Mouse (Mus musculus): ENCODE results near the gene Sphk1. TPM values are rescaled to one million over a fixed set of nuclear protein-coding genes. Genes with fewer than 3 reads are reported as not detected.
A peak's percentile ranks its signal among the peaks of the same experiment; 100 is the strongest.

Gene Sphk1
- polyA plus RNA-seq, 1 experiment from 2014 or later: 23.7 TPM

DNA sequence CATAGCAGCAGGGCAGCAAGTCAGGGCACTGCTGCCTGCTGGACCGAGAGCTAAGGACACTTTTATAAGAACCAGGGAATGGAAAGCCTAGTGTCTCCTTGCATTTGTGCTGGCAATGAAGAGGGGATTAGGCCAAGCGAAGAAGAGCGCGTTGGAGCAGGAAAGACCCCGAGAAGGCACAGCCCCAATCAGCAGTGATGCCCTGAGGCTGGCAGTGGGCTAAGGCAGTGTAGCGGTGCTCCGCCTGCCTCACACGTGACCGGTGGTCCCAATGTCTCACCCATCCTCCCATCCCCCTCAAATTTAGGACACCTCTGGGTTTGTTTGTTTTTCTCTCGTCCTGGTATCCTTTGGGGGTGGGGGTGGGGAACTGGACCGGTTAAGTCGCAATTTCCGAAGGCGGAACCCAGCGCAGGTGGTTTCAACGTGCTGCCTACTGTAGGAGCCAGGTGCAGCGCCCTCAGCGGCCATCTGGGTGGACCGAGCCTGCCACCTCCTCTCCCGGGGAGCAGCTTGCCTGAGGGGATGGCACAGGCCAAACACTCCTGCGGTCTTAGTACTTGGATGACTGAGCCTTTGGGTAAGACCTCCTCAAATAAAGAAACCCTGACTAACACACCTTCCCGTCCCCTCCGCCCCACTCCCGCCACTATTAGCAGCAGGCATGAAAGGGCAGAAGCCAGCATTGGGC, 15.2 kb upstream of the Sphk1 start:
- Histone ChIP-seq H3K36me3 (ENCODE audit: control insufficient read depth, insufficient read depth) (no peaks in the 10 kb centered on the region), H3K9me3 (replicated peaks; ENCODE audit: control insufficient read depth, low read length) (no peaks in the 10 kb centered on the region), H3K4me2 (ENCODE audit: low read depth, low read length) (no peak overlapping the region), H3K9ac (ENCODE audit: low read depth, low read length) (no peak overlapping the region), H3K27me3 (ENCODE audit: control insufficient read depth, insufficient read depth, low read depth, low read length) (peaks cover 7% of the 10 kb centered on the region), H3K27ac (ENCODE audit: low read length) (no peak overlapping the region), H3K4me1 (ENCODE audit: control insufficient read depth, low read depth, low read length) (peaks cover 8% of the 10 kb centered on the region), H3K4me3 (ENCODE audit: low read depth, low read length) (no peak overlapping the region)
- 37% methylated on average over 24 of the region's 24 CpGs for WGBS (ENCODE audit: insufficient replicate concordance)
- no peak for ATAC-seq (ENCODE audit: low read depth)

GRCm38 (mm10) chr11:116518482-116518881, 12.2 kb upstream of the Sphk1 start:
- Histone ChIP-seq H3K36me3 (ENCODE audit: control insufficient read depth, insufficient read depth) (no peaks in the 10 kb centered on the region), H3K4me2 (ENCODE audit: low read depth, low read length) (no peak overlapping the region), H3K4me3 (ENCODE audit: low read depth, low read length) (no peak overlapping the region), H3K27me3 (ENCODE audit: control insufficient read depth, insufficient read depth, low read depth, low read length) (peaks cover 9% of the 10 kb centered on the region), H3K9ac (ENCODE audit: low read depth, low read length) (no peak overlapping the region), H3K9me3 (replicated peaks; ENCODE audit: control insufficient read depth, low read length) (no peaks in the 10 kb centered on the region), H3K27ac (ENCODE audit: low read length) (no peak overlapping the region), H3K4me1 (ENCODE audit: control insufficient read depth, low read depth, low read length) (peaks cover 8% of the 10 kb centered on the region)
- ATAC-seq (ENCODE audit: low read depth): no peak
- WGBS (ENCODE audit: insufficient replicate concordance): 49% methylated on average over 8 of the region's 8 CpGs

GRCm38 (mm10) chr11:116521143-116521542, 9.6 kb upstream of the Sphk1 start:
- 29% methylated on average over 3 of the region's 3 CpGs for WGBS (ENCODE audit: insufficient replicate concordance)
- ATAC-seq (ENCODE audit: low read depth): peak; percentile 80

GRCm38 (mm10) chr11:116522046-116522445, 8.7 kb upstream of the Sphk1 start:
- WGBS (ENCODE audit: insufficient replicate concordance): 73% methylated on average over 3 of the region's 3 CpGs
- Histone ChIP-seq H3K9me3 (replicated peaks; ENCODE audit: control insufficient read depth, low read length) (no peaks in the 10 kb centered on the region), H3K4me1 (ENCODE audit: control insufficient read depth, low read depth, low read length) (peaks cover 14% of the 10 kb centered on the region), H3K36me3 (ENCODE audit: control insufficient read depth, insufficient read depth) (no peaks in the 10 kb centered on the region), H3K27me3 (ENCODE audit: control insufficient read depth, insufficient read depth, low read depth, low read length) (peaks cover 8% of the 10 kb centered on the region), H3K27ac (ENCODE audit: low read length) (no peak overlapping the region), H3K4me3 (ENCODE audit: low read depth, low read length) (no peak overlapping the region), H3K9ac (ENCODE audit: low read depth, low read length) (no peak overlapping the region), H3K4me2 (ENCODE audit: low read depth, low read length) (no peak overlapping the region)
- no peak for ATAC-seq (ENCODE audit: low read depth)

More at GRCm38 (mm10) chr11:116521143-116521542, 9.6 kb upstream of the Sphk1 start:
- peaks cover 5% of the 10 kb centered on the region for H3K27me3 ChIP-seq (ENCODE audit: control insufficient read depth, insufficient read depth, low read depth, low read length)
- H3K4me3 ChIP-seq (ENCODE audit: low read depth, low read length): no peak overlapping the region
- H3K4me1 ChIP-seq (ENCODE audit: control insufficient read depth, low read depth, low read length): peaks cover 14% of the 10 kb centered on the region
- no peaks in the 10 kb centered on the region for H3K9me3 ChIP-seq (replicated peaks; ENCODE audit: control insufficient read depth, low read length)
- H3K9ac ChIP-seq (ENCODE audit: low read depth, low read length): no peak overlapping the region
- no peak overlapping the region for H3K27ac ChIP-seq (ENCODE audit: low read length)
- H3K36me3 ChIP-seq (ENCODE audit: control insufficient read depth, insufficient read depth): no peaks in the 10 kb centered on the region
- H3K4me2 ChIP-seq (ENCODE audit: low read depth, low read length): no peak overlapping the region

GRCm38 (mm10) chr11:116522886-116523698, 7.6 kb upstream of the Sphk1 start:
- Histone ChIP-seq H3K36me3 (ENCODE audit: control insufficient read depth, insufficient read depth) (no peaks in the 10 kb centered on the region), H3K27ac (ENCODE audit: low read length) (no peak overlapping the region), H3K4me1 (ENCODE audit: control insufficient read depth, low read depth, low read length) (peaks cover 14% of the 10 kb centered on the region), H3K4me2 (ENCODE audit: low read depth, low read length) (no peak overlapping the region), H3K27me3 (ENCODE audit: control insufficient read depth, insufficient read depth, low read depth, low read length) (peaks cover 8% of the 10 kb centered on the region), H3K9me3 (replicated peaks; ENCODE audit: control insufficient read depth, low read length) (no peaks in the 10 kb centered on the region), H3K9ac (ENCODE audit: low read depth, low read length) (no peak overlapping the region), H3K4me3 (ENCODE audit: low read depth, low read length) (no peak overlapping the region)
- no peak for ATAC-seq (ENCODE audit: low read depth)
- 47% methylated on average over 16 of the region's 16 CpGs for WGBS (ENCODE audit: insufficient replicate concordance)

- no peak for ATAC-seq (ENCODE audit: low read depth)
- Histone ChIP-seq H3K4me2 (ENCODE audit: low read depth, low read length) (no peak overlapping the region), H3K27me3 (ENCODE audit: control insufficient read depth, insufficient read depth, low read depth, low read length) (peaks cover 8% of the 10 kb centered on the region), H3K9ac (ENCODE audit: low read depth, low read length) (no peak overlapping the region), H3K36me3 (ENCODE audit: control insufficient read depth, insufficient read depth) (no peaks in the 10 kb centered on the region), H3K27ac (ENCODE audit: low read length) (no peak overlapping the region), H3K9me3 (replicated peaks; ENCODE audit: control insufficient read depth, low read length) (no peaks in the 10 kb centered on the region), H3K4me3 (ENCODE audit: low read depth, low read length) (no peak overlapping the region), H3K4me1 (ENCODE audit: control insufficient read depth, low read depth, low read length) (peaks cover 14% of the 10 kb centered on the region)
- WGBS (ENCODE audit: insufficient replicate concordance): 46% methylated on average over 5 of the region's 5 CpGs
These were observed 7.0 kb upstream of the Sphk1 start for GRCm38 (mm10) chr11:116523699-116524189.

DNA sequence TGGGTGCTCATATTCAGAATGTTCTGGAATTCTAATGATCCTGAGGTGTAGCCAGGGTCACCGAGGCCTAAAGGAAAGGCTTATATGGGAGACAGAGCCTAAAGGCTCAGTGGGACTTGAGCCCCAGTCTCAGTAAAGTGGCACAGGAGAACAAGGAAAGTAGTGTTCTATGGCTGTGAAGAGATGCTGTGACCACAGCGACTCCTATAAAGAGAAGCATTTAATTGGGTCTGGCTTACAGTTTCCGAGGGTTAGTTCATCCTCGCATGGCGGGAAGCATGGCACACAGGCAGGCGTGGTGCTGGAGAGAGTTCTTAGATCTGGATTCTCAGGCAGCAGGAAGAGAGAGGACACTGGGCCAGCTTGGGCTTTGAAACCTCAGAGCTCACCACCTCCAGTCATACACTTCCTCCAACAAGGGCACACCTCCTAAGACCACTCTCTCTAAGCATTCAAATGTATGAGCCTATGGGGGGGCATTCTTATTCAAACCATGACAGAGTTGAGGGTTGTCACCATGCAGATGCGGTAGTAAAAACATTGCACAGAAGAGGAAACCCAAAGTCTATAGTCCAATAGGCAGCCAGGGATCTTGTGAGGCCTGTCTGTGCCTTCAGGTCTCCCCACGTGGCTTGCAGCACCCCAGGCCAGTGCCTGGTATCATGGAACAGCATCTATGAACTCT, 1.9 kb upstream of the Sphk1 start:
- no peak for ATAC-seq (ENCODE audit: low read depth)
- Histone ChIP-seq H3K4me1 (ENCODE audit: control insufficient read depth, low read depth, low read length) (peaks cover 32% of the 10 kb centered on the region), H3K36me3 (ENCODE audit: control insufficient read depth, insufficient read depth) (no peaks in the 10 kb centered on the region), H3K27ac (ENCODE audit: low read length) (no peak overlapping the region), H3K4me2 (ENCODE audit: low read depth, low read length) (no peak overlapping the region), H3K9ac (ENCODE audit: low read depth, low read length) (no peak overlapping the region), H3K4me3 (ENCODE audit: low read depth, low read length) (no peak overlapping the region), H3K9me3 (replicated peaks; ENCODE audit: control insufficient read depth, low read length) (no peaks in the 10 kb centered on the region), H3K27me3 (ENCODE audit: control insufficient read depth, insufficient read depth, low read depth, low read length) (peaks cover 35% of the 10 kb centered on the region)
- WGBS (ENCODE audit: insufficient replicate concordance): 72% methylated on average over 8 of the region's 8 CpGs

- peaks cover 6% of the 10 kb centered on the region for H3K36me3 ChIP-seq (ENCODE audit: control insufficient read depth, insufficient read depth)
- WGBS (ENCODE audit: insufficient replicate concordance): 3% methylated on average over 48 of the region's 48 CpGs
- ATAC-seq (ENCODE audit: low read depth): no peak
- peak overlapping the region; percentile 81 for H3K4me3 ChIP-seq (ENCODE audit: low read depth, low read length)
- no peaks in the 10 kb centered on the region for H3K9me3 ChIP-seq (replicated peaks; ENCODE audit: control insufficient read depth, low read length)
- peak overlapping the region; percentile 98 for H3K4me2 ChIP-seq (ENCODE audit: low read depth, low read length)
- H3K27me3 ChIP-seq (ENCODE audit: control insufficient read depth, insufficient read depth, low read depth, low read length): peaks cover 35% of the 10 kb centered on the region
- H3K27ac ChIP-seq (ENCODE audit: low read length): peak overlapping the region; percentile 99
- H3K9ac ChIP-seq (ENCODE audit: low read depth, low read length): peak overlapping the region; percentile 96
- H3K4me1 ChIP-seq (ENCODE audit: control insufficient read depth, low read depth, low read length): peaks cover 56% of the 10 kb centered on the region
These were observed 856 bp downstream of the Sphk1 start for GRCm38 (mm10) chr11:116531371-116532191.
